Mouse (Mus musculus): ENCODE results near the gene Magea5.
"Not testable (repeated sequence)": the region's sequence is repeated elsewhere in the genome, so short reads cannot be mapped to it uniquely, and the experiment has no call there.

Magea5 gene

DNA sequence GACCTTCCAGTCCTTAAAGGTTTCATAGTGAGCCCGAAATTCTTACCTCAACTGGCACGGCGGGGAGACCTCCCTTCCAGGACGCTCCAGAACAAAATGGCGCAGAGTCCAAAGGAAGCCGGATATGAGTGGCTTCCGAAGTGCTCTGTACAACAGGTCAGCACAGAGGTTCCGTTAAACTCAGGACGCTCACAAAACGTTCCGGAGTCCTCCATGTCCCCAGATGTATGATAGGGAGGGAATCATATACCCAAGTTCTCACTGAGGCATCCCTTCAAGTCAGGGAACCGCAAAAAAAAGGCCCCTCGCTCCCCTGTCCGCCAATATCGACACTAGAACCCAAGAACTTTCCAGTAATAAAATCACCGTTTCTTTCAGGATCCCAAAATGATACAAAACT lies at the start of gene Magea5:
Gene Magea5, minus strand, starts transcription at position 101 of the 400 bp plus-strand sequence.
- DNase-seq, result not testable (repeated sequence)

DNA sequence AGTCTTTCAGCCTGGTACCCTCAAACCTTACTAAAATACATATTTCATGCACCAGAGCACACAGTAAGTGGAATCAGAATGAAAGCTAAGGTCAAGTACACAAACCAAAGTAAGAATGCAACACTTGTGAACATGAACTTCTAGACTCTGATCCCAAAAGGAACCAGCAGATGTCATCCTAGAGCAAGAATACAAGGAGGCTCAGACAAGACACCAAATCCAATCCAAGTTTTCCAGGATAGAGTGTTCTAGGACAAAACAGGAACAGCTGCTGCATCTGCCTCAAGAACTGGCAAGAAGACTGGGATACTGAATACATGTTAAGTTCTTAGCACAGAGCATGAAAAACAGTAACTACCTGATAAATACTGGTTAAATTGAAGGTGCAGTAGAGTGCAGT lies 35.1 kb upstream of the Magea5 start:
- no peak for DNase-seq

DNA sequence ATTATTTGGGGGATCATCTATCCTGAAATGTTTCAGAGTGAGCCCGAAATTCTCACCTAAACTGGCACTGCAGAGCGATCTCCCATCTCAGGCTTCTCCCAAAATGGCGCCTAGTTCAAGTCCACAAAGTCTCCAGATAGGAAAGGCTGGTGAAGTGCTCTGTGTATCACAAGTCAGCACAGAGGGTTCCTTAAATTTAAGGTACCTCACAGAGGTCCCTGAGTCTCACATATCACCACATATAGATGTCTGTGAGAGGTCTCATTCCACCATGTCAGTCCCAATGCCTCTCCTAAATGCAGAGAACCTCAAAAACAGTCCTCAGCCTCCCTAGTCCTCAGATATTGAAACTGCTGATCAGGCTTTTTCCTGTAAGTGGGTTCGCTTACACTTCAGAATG lies 30.6 kb upstream of the Magea5 start, which contains the start of gene Magea2:
Gene Magea2, minus strand, starts transcription at position 101 of the 400 bp plus-strand sequence.
- DNase-seq, result not testable (repeated sequence)

GRCm38 (mm10) chrX:155089693-155090092 lies 26.7 kb upstream of the Magea5 start, which contains the start of gene Magea1:
TSS of gene Magea1 (minus strand) at chrX:155089793.
- DNase-seq, result not testable (repeated sequence)

Measured in kidney, adult 18-20 months (tissue).